Mouse (Mus musculus) c-Kit-negative CD71-positive TER-119-positive erythroid progenitor cells, embryonic 14.5 days (primary cell): ENCODE data around the gene Gata2.

Source experiments
- DNase-seq: peaks from one replicate; pipeline ENCODE4 v3.0.0-alpha.2; 2013; ENCODE audit warnings: low read depth, low spot score

Gene Gata2

DNA sequence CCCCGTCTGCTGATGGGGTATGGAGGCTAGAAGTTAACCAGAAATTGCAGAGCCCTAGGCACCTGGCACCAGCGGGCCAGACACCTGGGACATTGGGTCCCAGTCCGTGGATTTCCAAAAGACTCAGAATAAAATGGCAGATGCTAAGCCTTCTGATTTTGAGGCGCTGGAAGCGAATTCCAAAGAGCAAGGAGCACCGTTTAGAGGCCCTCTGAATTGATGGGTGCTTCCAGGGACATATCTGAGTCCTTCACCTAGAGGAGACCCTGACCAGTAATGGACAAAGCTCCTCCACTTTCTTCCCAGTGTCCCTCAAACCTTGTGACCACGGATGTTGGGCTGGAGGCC is 1.3 kb downstream of the Gata2 start:
- no peak for DNase-seq

DNA sequence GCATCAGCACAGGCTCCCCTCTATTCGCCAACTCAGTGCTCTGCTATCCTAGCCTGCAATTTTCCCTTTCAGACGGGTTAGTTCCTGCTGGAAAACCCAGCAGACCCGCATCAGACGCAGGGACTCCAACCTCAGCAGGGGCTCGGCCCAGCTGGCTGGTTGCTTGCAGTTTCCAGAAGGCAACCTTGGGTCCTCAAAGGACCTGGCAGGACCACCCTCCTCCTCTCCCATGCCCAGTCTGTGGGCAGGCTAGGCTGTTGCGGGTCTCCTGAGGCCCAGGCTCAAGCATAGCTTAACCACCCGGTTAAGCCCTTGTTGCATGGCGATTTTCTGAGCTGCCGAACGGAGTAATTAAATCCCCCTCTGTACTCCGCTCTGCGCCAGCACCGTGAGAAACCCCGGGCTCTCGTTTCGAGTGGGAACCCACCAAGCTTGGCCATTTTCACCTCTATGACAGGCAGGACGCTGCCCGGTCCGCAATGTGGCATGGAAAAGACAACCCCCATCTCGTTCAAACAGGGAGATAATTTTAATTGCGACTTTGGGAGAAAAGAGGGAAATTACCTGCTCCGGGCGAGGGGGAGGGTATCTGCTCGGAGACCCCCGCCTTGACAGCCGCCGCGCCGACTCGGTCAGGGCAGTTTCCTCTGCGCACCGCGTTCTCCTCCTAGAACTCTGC is 2.5 kb downstream of the Gata2 start:
- no peak for DNase-seq

- DNase-seq: no peak
These were observed 3.1 kb downstream of the Gata2 start for GRCm38 (mm10) chr6:88196733-88197312.

DNA sequence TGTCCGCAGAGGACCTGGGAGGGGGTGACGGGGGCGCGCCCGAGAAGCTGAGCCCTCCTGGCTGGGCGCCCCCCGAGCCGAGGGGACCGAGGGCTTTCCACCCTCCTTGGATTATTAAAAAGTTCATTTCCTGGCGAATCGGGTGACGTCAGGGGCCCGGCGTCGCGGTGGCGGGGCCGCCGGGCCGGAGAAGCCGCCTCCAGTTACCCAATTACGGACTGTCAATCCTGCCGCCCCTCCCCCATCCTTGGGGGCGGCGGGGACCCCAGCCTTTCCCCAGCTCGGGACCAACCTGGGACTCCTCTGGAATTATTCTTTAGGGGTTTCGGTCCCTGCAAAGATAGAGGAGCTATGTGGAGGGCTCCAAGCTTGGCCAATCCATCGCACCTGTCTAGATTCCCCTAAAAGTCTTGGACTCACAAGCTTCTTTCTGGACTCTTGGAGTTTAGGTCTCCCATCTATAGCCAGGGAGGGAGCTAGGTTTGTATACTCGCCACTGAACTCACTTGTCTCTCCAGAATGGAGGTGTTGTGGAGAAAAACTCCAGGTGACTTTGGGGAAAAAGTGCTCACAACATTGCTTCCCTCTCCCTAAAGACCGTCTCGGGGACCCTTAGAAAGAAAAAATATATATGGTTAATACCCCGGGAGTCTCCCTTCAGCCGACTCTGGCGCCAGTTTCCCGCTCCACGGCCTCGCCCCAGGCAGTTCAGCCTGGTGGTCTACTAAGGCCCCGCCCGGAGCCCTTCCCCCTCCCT is 3.8 kb downstream of the Gata2 start:
- DNase-seq: no peak

DNA sequence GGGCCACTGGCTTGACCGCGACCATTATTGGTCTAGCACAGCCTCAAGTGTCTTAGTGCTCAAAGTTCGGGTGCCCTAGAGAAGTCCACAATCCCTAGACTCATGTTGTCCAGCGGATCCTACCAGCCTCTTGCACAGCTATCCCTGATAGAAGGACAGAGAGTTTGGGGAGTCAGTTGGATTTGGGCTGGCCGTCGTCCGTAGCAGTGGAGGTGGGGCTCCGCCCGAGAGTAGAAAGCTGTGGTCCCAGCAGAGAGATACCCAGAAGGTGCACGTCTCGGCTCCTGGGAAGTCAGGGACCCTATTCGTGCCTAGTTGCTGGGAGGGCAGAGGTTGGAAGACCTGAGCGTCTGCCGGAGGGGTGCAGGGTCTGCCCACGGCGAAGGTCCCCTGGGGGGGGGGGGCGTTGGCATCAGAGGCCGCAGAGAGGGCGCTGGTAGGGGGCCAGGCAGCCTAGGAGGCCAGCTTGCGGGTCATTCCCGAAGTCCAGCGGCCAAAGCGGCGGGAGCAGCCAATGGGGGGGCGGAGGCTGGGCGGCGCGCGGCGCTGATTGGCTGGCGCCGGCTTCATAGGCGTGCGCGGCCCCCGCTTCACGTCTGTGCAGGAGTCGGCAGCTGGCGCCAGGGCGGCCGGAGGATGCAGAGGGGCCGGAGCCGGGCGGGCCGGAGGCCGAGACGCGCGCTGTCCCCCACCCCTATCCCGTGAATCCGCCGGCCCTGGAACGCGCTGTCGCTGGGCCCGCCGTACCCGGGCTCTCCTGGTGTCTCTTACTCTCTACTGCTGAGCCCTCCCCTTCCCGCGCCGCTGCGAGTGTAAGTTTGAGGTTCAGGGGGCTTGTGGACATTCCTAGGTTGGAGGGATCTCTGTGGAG is 4.6 kb downstream of the Gata2 start:
- no peak for DNase-seq

GRCm38 (mm10) chr6:88199001-88199717 is 5.5 kb downstream of the Gata2 start:
- no peak for DNase-seq

DNA sequence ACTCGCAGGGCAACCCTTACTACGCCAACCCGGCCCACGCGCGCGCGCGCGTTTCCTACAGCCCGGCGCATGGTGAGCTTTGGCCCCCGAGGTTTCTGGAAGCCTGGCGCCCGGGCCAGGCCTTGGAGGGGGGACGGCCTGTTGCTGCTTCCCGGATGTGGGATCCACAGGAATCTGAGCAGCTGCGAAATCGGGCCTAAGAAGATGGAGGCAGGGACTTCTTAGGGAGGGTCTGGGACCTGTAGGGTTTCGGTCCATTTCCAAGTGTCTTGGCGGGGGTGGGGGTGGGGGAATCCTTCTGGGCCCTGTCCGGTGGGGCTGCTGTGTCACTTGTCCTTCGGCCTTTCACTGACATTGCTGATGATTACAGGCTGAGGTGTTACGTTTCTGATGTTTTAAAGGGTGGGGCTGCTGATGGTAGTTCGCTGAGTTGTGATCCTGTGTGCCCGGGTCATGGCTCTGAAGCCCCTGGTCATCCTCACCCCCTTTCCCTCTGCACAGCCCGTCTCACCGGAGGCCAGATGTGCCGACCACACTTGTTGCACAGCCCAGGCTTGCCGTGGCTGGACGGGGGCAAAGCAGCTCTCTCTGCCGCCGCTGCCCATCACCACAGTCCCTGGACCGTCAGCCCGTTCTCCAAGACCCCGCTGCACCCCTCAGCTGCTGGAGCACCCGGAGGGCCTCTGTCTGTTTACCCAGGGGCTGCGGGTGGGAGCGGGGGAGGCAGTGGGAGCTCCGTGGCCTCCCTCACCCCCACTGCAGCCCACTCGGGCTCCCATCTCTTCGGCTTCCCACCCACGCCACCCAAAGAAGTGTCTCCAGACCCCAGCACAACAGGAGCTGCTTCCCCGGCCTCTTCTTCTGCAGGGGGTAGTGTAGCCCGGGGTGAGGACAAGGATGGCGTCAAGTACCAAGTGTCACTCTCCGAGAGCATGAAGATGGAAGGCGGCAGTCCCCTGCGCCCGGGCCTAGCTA is 6.3 kb downstream of the Gata2 start:
- no peak for DNase-seq

- no peak for DNase-seq
These were observed 7.3 kb downstream of the Gata2 start for GRCm38 (mm10) chr6:88200693-88201609.

GRCm38 (mm10) chr6:88201926-88202700 is 8.4 kb downstream of the Gata2 start:
- DNase-seq: no peak

DNA sequence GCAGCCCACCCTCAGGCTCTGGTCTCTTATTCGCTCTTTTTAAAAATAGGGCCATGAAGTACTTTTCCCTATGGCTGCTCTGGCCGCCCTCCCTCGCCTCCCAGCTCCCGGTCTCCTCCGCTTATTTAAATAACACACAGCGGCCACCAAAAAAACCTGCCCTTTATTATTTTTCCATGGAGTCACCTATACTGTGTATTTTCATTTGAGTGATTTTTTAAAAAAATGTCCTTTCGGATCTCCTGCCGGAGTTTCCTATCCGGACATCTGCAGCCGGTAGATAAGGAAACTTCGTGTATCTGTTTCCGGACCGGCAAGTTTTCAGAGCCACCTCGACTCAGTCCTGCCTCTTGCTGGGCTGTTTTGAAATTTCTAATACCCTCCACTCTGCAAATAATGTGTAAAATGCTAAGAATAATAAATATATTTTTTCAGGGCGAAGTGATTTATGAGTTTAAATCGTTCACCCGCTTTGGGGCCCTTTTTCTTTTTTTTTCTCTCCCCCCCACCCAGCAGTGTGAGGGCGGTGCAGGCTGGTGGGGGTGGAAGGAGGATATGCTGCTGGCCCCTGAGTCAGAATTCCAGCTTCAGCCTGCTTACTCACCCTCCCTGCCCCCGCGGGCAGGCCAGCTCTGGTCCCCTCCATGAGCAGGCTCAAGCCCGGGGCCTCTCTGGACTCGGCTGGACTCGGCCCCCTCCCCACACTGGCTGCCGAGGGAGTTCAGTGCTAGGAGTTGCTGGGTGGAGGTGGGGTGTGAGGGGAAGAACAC is 9.4 kb downstream of the Gata2 start:
- no peak for DNase-seq

GRCm38 (mm10) chr6:88203791-88204405 is 10.2 kb downstream of the Gata2 start:
- no peak for DNase-seq

DNA sequence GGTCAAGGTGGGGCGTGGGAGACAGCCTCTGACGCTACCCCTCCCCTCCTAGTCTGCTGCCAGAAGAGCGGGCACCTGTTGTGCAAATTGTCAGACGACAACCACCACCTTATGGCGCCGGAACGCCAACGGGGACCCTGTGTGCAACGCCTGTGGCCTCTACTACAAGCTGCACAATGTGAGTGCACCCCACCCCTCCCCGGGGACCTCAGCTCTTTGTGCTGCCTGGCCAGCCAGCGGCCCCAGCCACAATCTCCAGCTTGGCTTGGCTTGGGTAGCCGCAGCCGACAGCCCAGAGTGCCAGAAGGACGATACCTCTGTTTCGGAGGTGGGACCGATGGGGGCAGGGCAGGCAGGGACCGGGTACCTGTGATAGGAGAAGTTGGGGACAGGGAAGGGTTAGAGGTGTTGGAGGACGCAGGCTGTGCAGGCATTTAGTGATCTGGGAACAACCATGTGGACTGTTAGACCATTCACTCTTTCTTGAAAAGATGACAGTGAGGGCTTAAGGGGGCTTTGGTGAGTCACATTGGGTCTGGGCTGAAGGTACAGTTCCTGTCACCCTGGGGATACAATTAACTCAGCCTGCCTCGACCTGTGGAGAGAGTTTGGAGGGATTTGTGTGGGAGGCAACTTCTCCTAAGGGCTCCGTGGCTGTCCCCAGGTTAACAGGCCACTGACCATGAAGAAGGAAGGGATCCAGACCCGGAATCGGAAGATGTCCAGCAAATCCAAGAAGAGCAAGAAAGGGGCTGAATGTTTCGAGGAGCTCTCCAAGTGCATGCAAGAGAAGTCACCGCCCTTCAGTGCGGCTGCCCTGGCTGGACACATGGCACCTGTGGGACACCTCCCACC is 11.1 kb downstream of the Gata2 start:
- no peak for DNase-seq

DNA sequence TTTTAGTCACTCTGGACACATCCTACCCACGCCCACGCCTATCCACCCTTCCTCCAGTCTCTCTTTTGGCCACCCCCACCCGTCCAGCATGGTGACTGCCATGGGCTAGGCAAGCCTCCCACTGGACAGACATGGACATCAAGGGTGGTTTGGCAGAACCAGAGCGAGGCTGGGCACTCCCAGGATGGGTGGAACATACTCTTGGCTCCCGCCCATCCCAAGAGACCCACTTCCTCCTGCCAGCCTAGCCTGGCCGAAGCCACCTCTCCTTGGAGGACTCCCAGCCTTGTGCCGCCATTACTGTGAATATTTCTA is 11.7 kb downstream of the Gata2 start:
- no peak for DNase-seq

DNA sequence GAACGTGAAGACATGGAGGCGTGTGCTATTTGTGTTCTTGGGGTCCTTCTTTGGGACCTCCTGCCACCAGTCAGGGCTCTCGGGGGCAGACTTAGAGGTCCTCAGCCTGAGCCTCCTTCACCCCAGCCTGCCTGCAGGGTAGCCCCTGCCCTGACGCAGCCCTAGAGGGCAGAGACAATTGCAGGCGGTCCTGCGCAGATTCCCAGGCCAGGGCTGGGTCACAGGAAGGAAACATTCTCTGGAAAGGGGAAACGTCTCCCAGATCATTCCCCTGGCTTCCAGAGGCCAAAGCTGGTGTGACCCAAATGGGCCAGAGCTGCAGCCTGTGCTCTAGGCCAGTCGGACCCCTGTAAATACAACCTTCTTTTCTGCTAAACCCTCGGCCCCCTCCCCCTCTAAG is 12.2 kb downstream of the Gata2 start:
- no peak for DNase-seq

- DNase-seq: no peak
These were observed 12.9 kb downstream of the Gata2 start for GRCm38 (mm10) chr6:88206566-88206965.

DNA sequence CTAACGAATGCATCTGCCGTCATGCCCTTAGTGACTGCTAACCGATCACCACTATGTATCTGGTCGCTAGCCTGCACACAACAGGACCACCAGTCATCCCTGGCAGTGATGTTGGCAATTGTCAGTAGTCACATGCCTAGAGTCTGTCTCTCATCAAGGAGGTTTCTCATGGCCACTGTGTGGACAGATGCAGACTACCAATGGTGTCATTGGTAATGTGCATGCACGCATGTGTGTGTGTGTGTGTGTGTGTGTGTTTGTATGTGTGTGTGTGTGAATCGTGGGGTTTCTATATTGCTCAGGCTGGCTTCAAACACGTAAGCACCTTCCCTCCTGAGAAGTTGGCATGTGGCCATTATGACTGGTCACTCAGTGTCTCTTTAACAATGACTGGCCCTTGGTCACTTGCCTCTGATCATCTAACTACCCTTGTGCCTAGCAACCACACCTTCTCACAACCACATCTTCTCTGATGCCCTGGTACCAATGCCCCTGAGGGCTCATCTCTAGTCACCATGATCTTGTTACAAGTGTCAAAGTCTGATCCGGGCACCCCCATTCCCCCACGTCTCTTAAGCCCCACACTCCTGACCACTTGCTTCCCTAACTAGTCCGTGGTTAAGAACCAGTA is 13.8 kb downstream of the Gata2 start:
- no peak for DNase-seq
